Mouse (Mus musculus) cerebellum, adult 2 months (tissue): ENCODE data around the gene Plpp7.

Experiments
- CTCF ChIP-seq: fragments of 200-500 bp; IDR thresholded peaks from 2 replicates; pipeline ENCODE4 v1.5.1; 2011; ENCODE audit warnings: low read depth, mild to moderate bottlenecking, control low read depth, low read length, moderate library complexity, borderline replicate concordance; ENCODE audit not compliant: insufficient read depth
- POLR2A ChIP-seq: fragments of 200-500 bp; IDR thresholded peaks from 2 replicates; pipeline ENCODE4 v1.6.1; 2011; ENCODE audit warnings: low read length, control low read depth, borderline replicate concordance; ENCODE audit not compliant: insufficient read depth

DNA sequence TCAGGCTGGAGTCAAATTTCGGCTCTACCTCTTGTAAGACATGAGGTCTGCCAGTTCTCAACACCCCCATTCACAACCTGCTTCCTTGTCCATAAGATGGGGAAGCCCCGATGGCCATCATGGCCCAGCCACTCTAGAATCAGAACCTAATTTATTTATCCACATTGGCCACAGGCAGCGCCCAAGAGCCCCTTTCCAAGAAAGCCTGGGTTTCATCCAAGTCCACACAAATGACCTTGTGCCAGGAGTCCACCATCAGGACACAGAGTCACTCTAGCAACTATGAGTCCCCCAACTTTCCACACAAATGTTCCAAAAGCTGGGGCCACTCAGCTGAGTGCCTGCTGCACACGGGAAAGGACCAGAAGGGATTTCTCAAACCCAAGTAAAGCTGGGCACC lies 29.3 kb upstream of the Plpp7 start:
- TF ChIP-seq POLR2A = no peak
- TF ChIP-seq CTCF = no peak
